Mouse (Mus musculus): ENCODE measurements around the gene Cdkl4. TPM values are rescaled to one million over a fixed set of nuclear protein-coding genes. Genes with fewer than 3 reads are reported as not detected.
A peak's percentile ranks its signal among the peaks of the same experiment; 100 is the strongest.

Gene Cdkl4
- polyA plus RNA-seq, 1 experiment = 0.05 TPM

DNA sequence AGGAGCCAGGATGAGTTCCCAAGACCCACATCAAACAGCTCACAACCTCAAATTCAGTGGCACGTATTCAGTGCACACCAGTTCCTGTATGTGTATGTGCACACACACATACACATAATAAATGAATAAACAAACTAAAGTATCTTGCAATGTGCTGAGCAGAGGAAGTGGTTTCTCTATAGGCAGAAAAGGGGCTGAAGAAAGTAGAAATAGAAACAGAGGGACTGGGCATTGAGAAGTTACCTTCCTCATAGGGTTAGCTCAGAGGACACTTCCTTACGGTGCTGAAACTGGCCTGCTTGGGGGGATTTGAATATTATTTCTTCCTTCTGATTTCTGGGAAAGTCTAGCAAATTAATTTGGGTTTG, 75.8 kb downstream of the Cdkl4 start:
- H3K27ac ChIP-seq (ENCODE audit: control insufficient read depth, insufficient read depth, low read length) = no peak overlapping the region
- H3K4me1 ChIP-seq (replicated peaks; ENCODE audit: control insufficient read depth, insufficient read depth, low read length) = peaks cover 7% of the 10 kb centered on the region
- DNase-seq = peak; percentile 8
- no peaks in the 10 kb centered on the region for H3K36me3 ChIP-seq (ENCODE audit: control insufficient read depth, insufficient read depth, low read length)
- no peaks in the 10 kb centered on the region for H3K27me3 ChIP-seq (ENCODE audit: control insufficient read depth, insufficient read depth, low read length)
- 11% methylated on average over 2 of the region's 2 CpGs for WGBS
- no peak overlapping the region for H3K4me3 ChIP-seq (ENCODE audit: control insufficient read depth, insufficient read depth, low read length)
- no peak for TF ChIP-seq CTCF (IDR thresholded peaks at IDR 0.05; ENCODE audit: borderline replicate concordance, control insufficient read depth, extremely low read depth, insufficient read depth, low read length, poor library complexity)
- TF ChIP-seq POLR2A (IDR thresholded peaks at IDR 0.05; ENCODE audit: control insufficient read depth, extremely low read depth, insufficient read depth, low read length, poor library complexity) = no peak

DNA sequence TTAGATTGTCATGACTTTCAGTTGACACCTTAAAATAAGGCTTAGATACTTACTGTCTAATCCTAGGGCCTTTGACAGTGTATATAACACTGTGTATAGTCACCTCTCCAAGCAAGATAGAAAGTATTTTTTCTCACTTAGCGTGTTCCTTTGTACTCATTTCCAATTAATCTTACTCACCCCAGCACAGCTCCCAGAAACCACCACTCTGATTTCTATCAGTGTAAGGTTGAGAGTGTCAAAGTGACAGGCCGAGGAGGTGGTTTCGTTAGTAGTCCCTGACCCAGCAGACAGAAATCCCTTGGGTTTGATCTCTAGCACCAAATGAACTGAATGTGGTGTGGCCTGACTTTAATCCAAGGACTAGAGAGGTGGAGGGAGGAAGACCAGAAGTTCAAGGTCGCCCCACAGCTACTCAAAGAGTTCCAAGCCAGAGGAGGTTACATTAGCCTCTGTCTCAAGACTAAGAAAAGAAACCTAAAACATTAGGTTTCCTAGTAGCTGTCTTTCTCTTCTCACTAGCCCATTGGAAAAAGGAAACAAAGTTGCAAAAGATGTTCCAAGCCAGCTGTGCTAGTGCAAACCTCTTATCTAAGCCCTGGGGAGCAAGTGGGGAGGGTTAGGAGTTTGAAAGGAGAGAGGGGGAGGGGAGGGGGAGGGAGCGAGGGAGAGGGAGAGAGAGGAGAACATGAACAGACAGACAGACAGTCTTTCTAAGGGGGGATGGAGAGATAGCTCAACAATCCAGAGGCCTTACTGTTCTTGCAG, 76.4 kb downstream of the Cdkl4 start:
- Histone ChIP-seq H3K27me3 (ENCODE audit: control insufficient read depth, insufficient read depth, low read length) (no peaks in the 10 kb centered on the region), H3K36me3 (ENCODE audit: control insufficient read depth, insufficient read depth, low read length) (no peaks in the 10 kb centered on the region), H3K4me1 (replicated peaks; ENCODE audit: control insufficient read depth, insufficient read depth, low read length) (peaks cover 7% of the 10 kb centered on the region), H3K27ac (ENCODE audit: control insufficient read depth, insufficient read depth, low read length) (no peak overlapping the region), H3K4me3 (ENCODE audit: control insufficient read depth, insufficient read depth, low read length) (no peak overlapping the region)
- no peak for TF ChIP-seq POLR2A (IDR thresholded peaks at IDR 0.05; ENCODE audit: control insufficient read depth, extremely low read depth, insufficient read depth, low read length, poor library complexity)
- no peak for TF ChIP-seq CTCF (IDR thresholded peaks at IDR 0.05; ENCODE audit: borderline replicate concordance, control insufficient read depth, extremely low read depth, insufficient read depth, low read length, poor library complexity)
- no peak for DNase-seq
- 23% methylated on average over 5 of the region's 5 CpGs for WGBS

DNA sequence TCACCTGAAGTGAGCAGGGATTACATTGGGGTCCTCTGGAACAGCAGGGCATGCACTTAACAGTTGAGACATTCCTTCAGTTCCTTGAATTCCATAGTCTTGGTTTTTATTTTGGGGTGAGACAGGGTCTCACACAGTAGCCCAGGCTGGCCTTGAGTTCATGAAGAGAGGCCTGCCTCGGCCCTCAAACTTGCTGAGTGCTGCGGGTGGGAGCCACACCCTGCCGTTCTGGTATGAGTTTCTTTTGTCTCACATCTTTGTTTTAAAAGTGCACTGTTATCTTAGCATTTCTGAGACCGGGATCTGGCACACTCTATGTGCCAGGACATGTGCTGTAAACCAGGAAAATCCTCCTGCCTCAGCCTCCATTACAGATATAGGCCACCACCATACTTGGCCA, 77.6 kb downstream of the Cdkl4 start:
- no peak for TF ChIP-seq CTCF (IDR thresholded peaks at IDR 0.05; ENCODE audit: borderline replicate concordance, control insufficient read depth, extremely low read depth, insufficient read depth, low read length, poor library complexity)
- no peak for TF ChIP-seq POLR2A (IDR thresholded peaks at IDR 0.05; ENCODE audit: control insufficient read depth, extremely low read depth, insufficient read depth, low read length, poor library complexity)
- Histone ChIP-seq H3K27me3 (ENCODE audit: control insufficient read depth, insufficient read depth, low read length) (no peaks in the 10 kb centered on the region), H3K27ac (ENCODE audit: control insufficient read depth, insufficient read depth, low read length) (no peak overlapping the region), H3K4me1 (replicated peaks; ENCODE audit: control insufficient read depth, insufficient read depth, low read length) (peaks cover 7% of the 10 kb centered on the region), H3K36me3 (ENCODE audit: control insufficient read depth, insufficient read depth, low read length) (no peaks in the 10 kb centered on the region), H3K4me3 (ENCODE audit: control insufficient read depth, insufficient read depth, low read length) (no peak overlapping the region)
- no peak for DNase-seq
- 85% methylated on average over 4 of the region's 4 CpGs for WGBS

DNA sequence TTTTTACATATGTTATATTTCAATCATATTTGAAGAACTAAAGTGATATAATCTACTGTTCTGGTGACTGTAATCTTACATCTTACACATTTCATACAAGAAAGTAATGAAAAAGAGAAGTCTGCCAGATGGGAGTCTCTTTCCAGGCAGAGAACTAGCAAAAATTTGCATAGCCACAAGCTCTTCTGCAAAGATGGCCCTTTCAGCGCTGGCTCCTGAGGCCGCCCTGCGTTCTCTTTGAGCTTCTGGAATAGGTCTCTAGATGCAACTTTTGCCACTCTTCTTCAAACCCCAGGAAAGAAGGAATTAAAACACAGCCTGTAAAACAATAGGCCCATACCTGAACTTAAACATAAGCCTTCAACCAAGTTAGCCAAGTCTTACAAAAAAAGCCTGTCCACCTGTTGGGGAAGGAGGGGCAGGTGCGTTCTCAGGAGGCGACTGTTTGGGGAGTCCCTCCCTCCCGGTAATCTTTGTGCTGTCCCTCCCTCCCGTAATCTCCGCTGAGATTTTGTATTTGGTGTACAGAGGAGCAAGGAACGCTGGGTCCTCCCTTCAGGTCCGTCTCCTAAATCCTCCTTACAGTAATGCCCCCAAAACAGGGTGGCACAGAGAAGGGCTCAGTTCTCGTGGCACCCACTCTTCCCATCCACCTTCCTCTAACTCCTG, 78.9 kb downstream of the Cdkl4 start:
- no peaks in the 10 kb centered on the region for H3K36me3 ChIP-seq (ENCODE audit: control insufficient read depth, insufficient read depth, low read length)
- H3K27ac ChIP-seq (ENCODE audit: control insufficient read depth, insufficient read depth, low read length) = no peak overlapping the region
- peaks cover 7% of the 10 kb centered on the region for H3K4me1 ChIP-seq (replicated peaks; ENCODE audit: control insufficient read depth, insufficient read depth, low read length)
- 82% methylated on average over 11 of the region's 11 CpGs for WGBS
- DNase-seq = no peak
- H3K27me3 ChIP-seq (ENCODE audit: control insufficient read depth, insufficient read depth, low read length) = no peaks in the 10 kb centered on the region
- H3K4me3 ChIP-seq (ENCODE audit: control insufficient read depth, insufficient read depth, low read length) = no peak overlapping the region
- TF ChIP-seq POLR2A (IDR thresholded peaks at IDR 0.05; ENCODE audit: control insufficient read depth, extremely low read depth, insufficient read depth, low read length, poor library complexity) (no peak), CTCF (IDR thresholded peaks at IDR 0.05; ENCODE audit: borderline replicate concordance, control insufficient read depth, extremely low read depth, insufficient read depth, low read length, poor library complexity) (no peak)

DNA sequence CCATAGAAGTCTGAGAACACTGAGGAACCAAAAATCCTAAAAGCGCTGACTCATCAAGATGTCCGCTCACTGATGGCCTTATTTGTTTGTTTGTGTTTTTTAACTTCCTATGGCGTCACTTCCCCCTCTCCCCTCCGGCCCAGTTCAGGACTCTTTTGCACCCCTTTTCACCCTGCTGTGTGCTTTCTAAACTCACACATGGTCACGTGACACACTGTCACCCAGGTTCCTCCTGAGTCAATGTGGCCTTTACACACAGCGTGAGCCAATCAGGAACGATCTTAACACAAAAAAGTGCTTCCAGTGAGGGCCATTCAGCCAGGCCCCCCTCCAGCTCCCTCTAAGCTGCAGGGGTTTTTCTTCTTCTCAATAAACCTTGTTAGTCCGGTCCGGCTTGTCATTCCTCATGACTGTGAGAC, 80.4 kb downstream of the Cdkl4 start:
- Histone ChIP-seq H3K4me3 (ENCODE audit: control insufficient read depth, insufficient read depth, low read length) (no peak overlapping the region), H3K4me1 (replicated peaks; ENCODE audit: control insufficient read depth, insufficient read depth, low read length) (peaks cover 7% of the 10 kb centered on the region), H3K27ac (ENCODE audit: control insufficient read depth, insufficient read depth, low read length) (no peak overlapping the region), H3K27me3 (ENCODE audit: control insufficient read depth, insufficient read depth, low read length) (no peaks in the 10 kb centered on the region), H3K36me3 (ENCODE audit: control insufficient read depth, insufficient read depth, low read length) (no peaks in the 10 kb centered on the region)
- DNase-seq = no peak
- TF ChIP-seq CTCF (IDR thresholded peaks at IDR 0.05; ENCODE audit: borderline replicate concordance, control insufficient read depth, extremely low read depth, insufficient read depth, low read length, poor library complexity) = no peak
- no peak for TF ChIP-seq POLR2A (IDR thresholded peaks at IDR 0.05; ENCODE audit: control insufficient read depth, extremely low read depth, insufficient read depth, low read length, poor library complexity)
- 96% methylated on average over 9 of the region's 9 CpGs for WGBS

DNA sequence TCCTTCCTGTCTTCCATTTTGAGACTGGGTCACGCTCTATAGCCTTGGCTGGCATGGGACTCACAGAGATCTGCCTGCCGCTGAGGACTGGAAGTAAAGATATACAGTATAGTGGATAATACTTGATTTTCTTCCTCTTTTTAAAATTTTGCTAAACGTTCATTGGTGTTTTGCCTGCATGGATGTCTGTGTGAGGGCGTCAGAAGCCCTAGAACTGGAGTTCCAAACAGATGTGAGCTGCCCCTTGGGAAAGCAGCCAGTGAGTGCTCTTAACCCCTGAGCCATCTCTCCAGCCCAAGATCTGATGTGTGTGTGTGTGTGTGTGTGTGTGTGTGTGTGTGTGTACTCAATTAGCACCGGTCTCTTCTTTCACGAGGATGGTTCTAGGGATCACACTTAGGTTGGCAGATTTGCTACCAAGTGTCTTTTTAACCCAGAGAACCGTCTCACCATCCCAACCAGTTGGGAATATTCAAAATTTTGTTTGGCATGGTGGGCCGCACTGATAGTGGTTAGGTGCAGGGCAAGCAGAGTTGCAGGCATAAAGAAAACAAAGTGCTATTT, 80.9 kb downstream of the Cdkl4 start:
- Histone ChIP-seq H3K4me3 (ENCODE audit: control insufficient read depth, insufficient read depth, low read length) (no peak overlapping the region), H3K27me3 (ENCODE audit: control insufficient read depth, insufficient read depth, low read length) (no peaks in the 10 kb centered on the region), H3K36me3 (ENCODE audit: control insufficient read depth, insufficient read depth, low read length) (no peaks in the 10 kb centered on the region), H3K27ac (ENCODE audit: control insufficient read depth, insufficient read depth, low read length) (no peak overlapping the region), H3K4me1 (replicated peaks; ENCODE audit: control insufficient read depth, insufficient read depth, low read length) (peaks cover 7% of the 10 kb centered on the region)
- no peak for DNase-seq
- 90% methylated on average over 8 of the region's 8 CpGs for WGBS
- TF ChIP-seq POLR2A (IDR thresholded peaks at IDR 0.05; ENCODE audit: control insufficient read depth, extremely low read depth, insufficient read depth, low read length, poor library complexity) (no peak), CTCF (IDR thresholded peaks at IDR 0.05; ENCODE audit: borderline replicate concordance, control insufficient read depth, extremely low read depth, insufficient read depth, low read length, poor library complexity) (no peak)
